Comparison of ENCODE assay signal across 28 mouse cellular contexts in the genomic region with DNA sequence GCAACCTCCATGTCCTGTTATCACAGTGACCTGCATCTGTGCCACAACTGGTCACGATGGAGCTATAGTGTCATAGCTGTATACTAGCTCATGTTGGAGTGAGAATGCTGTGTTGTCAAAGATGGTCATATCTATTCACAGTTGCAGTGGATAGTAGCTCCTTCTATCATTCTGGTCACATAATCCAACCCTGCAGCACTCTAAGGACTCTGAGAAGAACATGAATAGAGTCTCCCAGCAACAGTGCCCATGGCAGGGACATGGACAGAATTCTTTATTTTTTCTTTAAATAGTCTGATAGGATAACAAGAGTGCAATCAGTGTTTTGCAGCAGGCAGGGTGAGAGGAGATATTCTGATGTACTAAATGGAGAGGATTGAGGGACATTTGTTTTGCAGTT.
DNase-seq lines count a peak whose midpoint lies in the region; ATAC-seq lines count a peak whose summit lies in the region.
"Had no signal": no experiment of that assay in that cellular context is flagged by ENCODE, and none has a peak within 500 bp of the region (broad histone marks: within the 10 kb centered on the region; RNA-seq: fewer than 3 reads in every experiment).

No protein-coding gene starts in this region.

- intact Hi-C loops in heart, postnatal 10 days (cut with DNase I): no loop called here

- 97% methylated on average over 1 of the region's 1 CpGs for WGBS in hindbrain, embryonic 12.5 days
- WGBS in hindbrain, embryonic 10.5 days: 93% methylated on average over 1 of the region's 1 CpGs
- WGBS in hindbrain, embryonic 16.5 days: 73% methylated on average over 1 of the region's 1 CpGs
- WGBS in midbrain, embryonic 16.5 days: 86% methylated on average over 1 of the region's 1 CpGs
- WGBS in heart, embryonic 12.5 days: 77% methylated on average over 1 of the region's 1 CpGs

- H3K27me3 ChIP-seq in hindbrain, embryonic 12.5 days: no peaks in the 10 kb centered on the region
- no peaks in the 10 kb centered on the region for H3K27me3 ChIP-seq in hindbrain, embryonic 10.5 days (ENCODE audit: insufficient read depth, poor library complexity, severe bottlenecking)
- H3K27me3 ChIP-seq in hindbrain, embryonic 16.5 days (replicated peaks; ENCODE audit: control insufficient read depth, insufficient read depth, low read length): no peaks in the 10 kb centered on the region
- H3K27me3 ChIP-seq in midbrain, embryonic 16.5 days (ENCODE audit: control insufficient read depth, insufficient read depth, low read depth, low read length): no peaks in the 10 kb centered on the region
- H3K27me3 ChIP-seq in heart, embryonic 12.5 days (replicated peaks): no peaks in the 10 kb centered on the region
- H3K27me3 ChIP-seq: CH12.LX; embryonic facial prominence, embryonic 12.5 days; heart, embryonic 13.5 days; limb, embryonic 15.5 days; lung, embryonic 15.5 days; megakaryocyte, embryonic 14.5 days had no signal

- H3K4me3 ChIP-seq in hindbrain, embryonic 12.5 days: no peak overlapping the region
- no peak overlapping the region for H3K4me3 ChIP-seq in hindbrain, embryonic 10.5 days
- H3K4me3 ChIP-seq in hindbrain, embryonic 16.5 days (ENCODE audit: low read length): no peak overlapping the region
- no peak overlapping the region for H3K4me3 ChIP-seq in midbrain, embryonic 16.5 days (ENCODE audit: low read depth, low read length)
- no peak overlapping the region for H3K4me3 ChIP-seq in heart, embryonic 12.5 days
- H3K4me3 ChIP-seq: embryonic facial prominence, embryonic 12.5 days; gastrocnemius, adult 2 months; heart, embryonic 13.5 days; left cerebral cortex, adult 2 months; limb, embryonic 15.5 days; lung, embryonic 15.5 days; megakaryocyte, embryonic 14.5 days had no signal

- no peaks in the 10 kb centered on the region for H3K9me3 ChIP-seq in hindbrain, embryonic 12.5 days (replicated peaks)
- no peaks in the 10 kb centered on the region for H3K9me3 ChIP-seq in hindbrain, embryonic 10.5 days
- no peaks in the 10 kb centered on the region for H3K9me3 ChIP-seq in hindbrain, embryonic 16.5 days (ENCODE audit: control insufficient read depth, low read length)
- H3K9me3 ChIP-seq in midbrain, embryonic 16.5 days (replicated peaks; ENCODE audit: control insufficient read depth, low read length, poor library complexity, severe bottlenecking): no peaks in the 10 kb centered on the region
- no peaks in the 10 kb centered on the region for H3K9me3 ChIP-seq in heart, embryonic 12.5 days (replicated peaks)
- H3K9me3 ChIP-seq: embryonic facial prominence, embryonic 12.5 days; heart, embryonic 13.5 days; limb, embryonic 15.5 days; lung, embryonic 15.5 days; megakaryocyte, embryonic 14.5 days had no signal

- DNase-seq in hindbrain, embryonic 10.5 days (ENCODE audit: low spot score): no peak
- peak; percentile 4 for DNase-seq in brain, embryonic 18.5 days (ENCODE audit: low read depth, low spot score)
- no peak for DNase-seq in heart, postnatal 10 days
- DNase-seq: adrenal gland, adult 2 months; B cell, adult 2 months; cerebellum, adult 18-20 months; cerebellum, postnatal 25 days; gastrocnemius, adult 2 months; kidney, adult 18-20 months; layer of hippocampus, adult 9-11 months; left cerebral cortex, postnatal 4 days; lung, postnatal 36 days had no signal

- no peak overlapping the region for H3K4me2 ChIP-seq in hindbrain, embryonic 12.5 days (replicated peaks)
- H3K4me2 ChIP-seq in hindbrain, embryonic 16.5 days (ENCODE audit: low read length): no peak overlapping the region
- no peak overlapping the region for H3K4me2 ChIP-seq in midbrain, embryonic 16.5 days (ENCODE audit: low read length)
- no peak overlapping the region for H3K4me2 ChIP-seq in heart, embryonic 12.5 days
- H3K4me2 ChIP-seq: embryonic facial prominence, embryonic 12.5 days; heart, embryonic 13.5 days; limb, embryonic 15.5 days; lung, embryonic 15.5 days had no signal

- H3K27ac ChIP-seq in hindbrain, embryonic 12.5 days: no peak overlapping the region
- H3K27ac ChIP-seq in hindbrain, embryonic 10.5 days: no peak overlapping the region
- H3K27ac ChIP-seq in hindbrain, embryonic 16.5 days (ENCODE audit: low read depth, low read length): no peak overlapping the region
- H3K27ac ChIP-seq in midbrain, embryonic 16.5 days (ENCODE audit: low read length): no peak overlapping the region
- no peak overlapping the region for H3K27ac ChIP-seq in heart, embryonic 12.5 days (ENCODE audit: poor library complexity, severe bottlenecking)
- H3K27ac ChIP-seq: embryonic facial prominence, embryonic 12.5 days; gastrocnemius, adult 2 months; heart, embryonic 13.5 days; kidney, postnatal 0 days; left cerebral cortex, adult 2 months; limb, embryonic 15.5 days; liver, embryonic 14.5 days; lung, embryonic 15.5 days had no signal

- no peaks in the 10 kb centered on the region for H3K36me3 ChIP-seq in hindbrain, embryonic 12.5 days
- H3K36me3 ChIP-seq in hindbrain, embryonic 10.5 days: no peaks in the 10 kb centered on the region
- H3K36me3 ChIP-seq in hindbrain, embryonic 16.5 days (ENCODE audit: control insufficient read depth, insufficient read depth, low read length): no peaks in the 10 kb centered on the region
- no peaks in the 10 kb centered on the region for H3K36me3 ChIP-seq in midbrain, embryonic 16.5 days (ENCODE audit: control insufficient read depth, insufficient read depth, low read length)
- H3K36me3 ChIP-seq in heart, embryonic 12.5 days: no peaks in the 10 kb centered on the region
- H3K36me3 ChIP-seq: embryonic facial prominence, embryonic 12.5 days; G1E; heart, embryonic 13.5 days; limb, embryonic 15.5 days; lung, embryonic 15.5 days had no signal

- H3K9ac ChIP-seq in hindbrain, embryonic 12.5 days: no peak overlapping the region
- H3K9ac ChIP-seq in hindbrain, embryonic 16.5 days (ENCODE audit: low read depth, low read length): no peak overlapping the region
- H3K9ac ChIP-seq in midbrain, embryonic 16.5 days (ENCODE audit: low read depth, low read length): no peak overlapping the region
- no peak overlapping the region for H3K9ac ChIP-seq in heart, embryonic 12.5 days
- H3K9ac ChIP-seq: embryonic facial prominence, embryonic 12.5 days; heart, embryonic 13.5 days; limb, embryonic 15.5 days; liver, embryonic 14.5 days; lung, embryonic 15.5 days had no signal

- H3K4me1 ChIP-seq in hindbrain, embryonic 12.5 days: no peaks in the 10 kb centered on the region
- H3K4me1 ChIP-seq in hindbrain, embryonic 10.5 days (replicated peaks): peaks cover 10% of the 10 kb centered on the region
- H3K4me1 ChIP-seq in hindbrain, embryonic 16.5 days (ENCODE audit: control insufficient read depth, insufficient read depth, low read depth, low read length): no peaks in the 10 kb centered on the region
- 0 out of 2 replicates have a peak, but pooled peaks cover 6% of the 10 kb centered on the region for H3K4me1 ChIP-seq in midbrain, embryonic 16.5 days (ENCODE audit: control insufficient read depth, insufficient read depth, low read length)
- 0 out of 2 replicates have a peak, but pooled peaks cover 2% of the 10 kb centered on the region for H3K4me1 ChIP-seq in heart, embryonic 12.5 days (replicated peaks)
- H3K4me1 ChIP-seq: embryonic facial prominence, embryonic 12.5 days; heart, embryonic 13.5 days; limb, embryonic 15.5 days; lung, embryonic 15.5 days; megakaryocyte, embryonic 14.5 days had no signal

- ATAC-seq in hindbrain, embryonic 12.5 days (ENCODE audit: low FRiP score): peak; percentile 74
- ATAC-seq in hindbrain, embryonic 16.5 days: peak; percentile 93
- peak; percentile 87 for ATAC-seq in midbrain, embryonic 16.5 days
- ATAC-seq in heart, embryonic 12.5 days (ENCODE audit: insufficient number of reproducible peaks, low FRiP score): no peak
- ATAC-seq: inflammation-experienced regulatory T-cells, adult 6 months; Patski had no signal
